Mouse (Mus musculus) cerebellum, adult 2 months (tissue): Measurements from ENCODE around the gene Msx2.

Experiments used
- CTCF ChIP-seq: fragments of 200-500 bp; IDR thresholded peaks from 2 replicates; pipeline ENCODE4 v1.5.1; 2011; ENCODE audit warnings: low read depth, mild to moderate bottlenecking, control low read depth, low read length, moderate library complexity, borderline replicate concordance; ENCODE audit not compliant: insufficient read depth
- POLR2A ChIP-seq: fragments of 200-500 bp; IDR thresholded peaks from 2 replicates; pipeline ENCODE4 v1.6.1; 2011; ENCODE audit warnings: low read length, control low read depth, borderline replicate concordance; ENCODE audit not compliant: insufficient read depth

DNA sequence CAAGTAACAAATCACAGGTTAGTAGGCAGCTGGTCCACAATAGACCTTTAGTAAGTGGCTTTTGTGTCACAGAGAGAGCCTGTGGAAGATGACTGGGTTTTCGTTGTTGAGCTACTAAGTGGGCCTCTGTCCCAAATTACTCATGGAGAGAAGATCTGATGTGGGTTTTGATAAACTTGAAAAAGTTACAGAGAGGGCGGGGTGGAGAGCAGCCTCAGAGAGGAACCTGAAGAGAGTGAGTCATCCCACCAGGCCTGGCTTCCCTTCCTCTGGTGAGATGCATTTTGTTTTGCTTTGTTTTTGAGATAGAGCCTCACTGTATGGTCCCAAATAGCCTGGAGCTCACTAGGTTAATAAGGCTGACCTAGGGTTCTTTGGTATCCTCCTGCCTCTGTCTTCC, 38.5 kb upstream of the Msx2 start:
- no peak for TF ChIP-seq CTCF
- TF ChIP-seq POLR2A = no peak
